21 mouse cellular contexts compared by ENCODE assay signal in the genomic region with DNA sequence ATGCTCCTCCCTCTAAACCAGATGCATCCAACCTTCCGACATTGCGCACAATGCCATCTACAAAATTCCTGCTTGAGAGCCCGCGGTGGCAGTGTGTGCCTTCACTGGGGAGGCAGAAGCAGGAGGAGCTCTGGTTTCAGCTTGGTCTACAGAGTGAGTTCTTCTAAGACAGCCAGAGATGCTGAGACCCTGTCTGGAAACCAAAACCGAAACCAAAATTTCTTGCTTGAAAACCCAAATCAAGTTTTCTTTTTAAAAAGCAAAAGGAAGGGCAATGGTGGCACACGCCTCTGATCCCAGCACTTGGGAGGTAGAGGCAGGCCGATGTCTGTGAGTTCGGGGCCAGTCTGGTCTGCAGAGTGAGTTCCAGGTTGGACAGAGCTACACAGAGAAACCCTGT. TPM values are rescaled to one million over a fixed set of nuclear protein-coding genes. Genes with fewer than 3 reads are reported as not detected.
DNase-seq lines count a peak whose midpoint lies in the region; ATAC-seq and TF ChIP-seq lines count a peak whose summit lies in the region.
"Had no signal": no experiment of that assay in that cellular context is flagged by ENCODE, and none has a peak within 500 bp of the region (broad histone marks: within the 10 kb centered on the region; RNA-seq: fewer than 3 reads in every experiment).

No protein-coding gene starts in this region.

- no peak for ATAC-seq in heart, embryonic 15.5 days (replicated peaks; ENCODE audit: insufficient number of reproducible peaks, insufficient read depth, low FRiP score, low read depth)
- no peak for ATAC-seq in heart, embryonic 11.5 days (replicated peaks; ENCODE audit: insufficient number of reproducible peaks, low FRiP score, low TSS enrichment)
- ATAC-seq in liver, postnatal 0 days = no peak
- ATAC-seq: forebrain, embryonic 16.5 days; midbrain, embryonic 16.5 days; Patski had no signal

- H3K9me3 ChIP-seq in heart, embryonic 15.5 days (replicated peaks) = no peaks in the 10 kb centered on the region
- no peaks in the 10 kb centered on the region for H3K9me3 ChIP-seq in heart, embryonic 11.5 days (replicated peaks; ENCODE audit: control insufficient read depth, low read length)
- H3K9me3 ChIP-seq in liver, postnatal 0 days (ENCODE audit: low read length) = no peaks in the 10 kb centered on the region
- H3K9me3 ChIP-seq: limb, embryonic 15.5 days; neural tube, embryonic 12.5 days had no signal

- H3K4me2 ChIP-seq in heart, embryonic 15.5 days = no peak overlapping the region
- no peak overlapping the region for H3K4me2 ChIP-seq in heart, embryonic 11.5 days
- peak overlapping the region; percentile 73 for H3K4me2 ChIP-seq in liver, postnatal 0 days (ENCODE audit: low read depth, low read length)
- H3K4me2 ChIP-seq: limb, embryonic 15.5 days; neural tube, embryonic 12.5 days had no signal

- TF ChIP-seq CTCF in liver, postnatal 0 days (IDR thresholded peaks at IDR 0.05; ENCODE audit: low read depth) = no peak

- no peak overlapping the region for H3K4me3 ChIP-seq in heart, embryonic 15.5 days
- no peak overlapping the region for H3K4me3 ChIP-seq in heart, embryonic 11.5 days (ENCODE audit: low read depth, low read length)
- H3K4me3 ChIP-seq in liver, postnatal 0 days (ENCODE audit: low read depth, low read length) = peak overlapping the region; percentile 52
- H3K4me3 ChIP-seq: gastrocnemius, adult 2 months; heart, adult 2 months; limb, embryonic 15.5 days; neural tube, embryonic 12.5 days had no signal

- DNase-seq in CD4-positive, CD25-positive, alpha-beta regulatory T cell, adult 2 months (ENCODE audit: low read depth, low spot score) = peak; percentile 52
- DNase-seq in T-cell, adult 2 months (ENCODE audit: low spot score) = peak; percentile 21
- no peak for DNase-seq in liver, postnatal 0 days
- DNase-seq in lung, postnatal 36 days = no peak
- DNase-seq in natural killer cell, adult 2 months (ENCODE audit: low spot score in 2 of 2) = no peak
- DNase-seq: adrenal gland, adult 2 months; gastrocnemius, adult 2 months; heart, adult 2 months; kidney, adult 11 months; kidney, postnatal 25 days; layer of hippocampus, adult 9-11 months; lung, postnatal 14 days; right cerebral cortex, postnatal 14 days; thymus, postnatal 4 days had no signal

- TF ChIP-seq EP300 in liver, postnatal 0 days (IDR thresholded peaks at IDR 0.05; ENCODE audit: low read depth) = no peak

- peaks cover 67% of the 10 kb centered on the region for H3K4me1 ChIP-seq in heart, embryonic 15.5 days (replicated peaks)
- H3K4me1 ChIP-seq in heart, embryonic 11.5 days (ENCODE audit: control insufficient read depth, insufficient read depth, low read length) = peaks cover 48% of the 10 kb centered on the region
- peaks cover 21% of the 10 kb centered on the region for H3K4me1 ChIP-seq in liver, postnatal 0 days (ENCODE audit: insufficient read depth)

- H3K9ac ChIP-seq in heart, embryonic 15.5 days = no peak overlapping the region
- H3K9ac ChIP-seq in heart, embryonic 11.5 days (ENCODE audit: low read depth, low read length) = no peak overlapping the region
- peak overlapping the region; percentile 62 for H3K9ac ChIP-seq in liver, postnatal 0 days (replicated peaks)
- H3K9ac ChIP-seq: limb, embryonic 15.5 days; neural tube, embryonic 12.5 days had no signal

- peak overlapping the region; percentile 94 for H3K27ac ChIP-seq in heart, embryonic 15.5 days
- no peak overlapping the region for H3K27ac ChIP-seq in heart, embryonic 11.5 days (ENCODE audit: low read depth, low read length)
- peak overlapping the region; percentile 29; the same call in 1 of the 2 replicates for H3K27ac ChIP-seq in liver, postnatal 0 days (ENCODE audit: low read depth)
- H3K27ac ChIP-seq: gastrocnemius, adult 2 months; heart, adult 2 months; limb, embryonic 15.5 days; neural tube, embryonic 12.5 days had no signal

- no peaks in the 10 kb centered on the region for H3K27me3 ChIP-seq in heart, embryonic 15.5 days
- H3K27me3 ChIP-seq in heart, embryonic 11.5 days (ENCODE audit: control insufficient read depth, insufficient read depth, low read length) = no peaks in the 10 kb centered on the region
- H3K27me3 ChIP-seq in liver, postnatal 0 days (ENCODE audit: insufficient read depth, low read length) = no peaks in the 10 kb centered on the region
- H3K27me3 ChIP-seq: limb, embryonic 15.5 days; neural tube, embryonic 12.5 days; Patski had no signal

- no peaks in the 10 kb centered on the region for H3K36me3 ChIP-seq in heart, embryonic 15.5 days
- peaks cover 3% of the 10 kb centered on the region; the same call in 1 of the 2 replicates for H3K36me3 ChIP-seq in heart, embryonic 11.5 days (ENCODE audit: control insufficient read depth, insufficient read depth, low read length)
- peaks cover 3% of the 10 kb centered on the region; the same call in 1 of the 2 replicates for H3K36me3 ChIP-seq in liver, postnatal 0 days (replicated peaks; ENCODE audit: insufficient read depth, low read length)
- H3K36me3 ChIP-seq: limb, embryonic 15.5 days; neural tube, embryonic 12.5 days had no signal

- WGBS in heart, embryonic 15.5 days = 93% methylated on average over 8 of the region's 8 CpGs
- WGBS in heart, embryonic 11.5 days (ENCODE audit: insufficient replicate concordance) = 93% methylated on average over 8 of the region's 8 CpGs
- 65% methylated on average over 8 of the region's 8 CpGs for WGBS in liver, postnatal 0 days (ENCODE audit: insufficient replicate concordance)

RNA-seq across cellular contexts. Expression of gene Hk1, which starts 53.7 kb away (rescaled TPM):
- 186 and 190 TPM in 2 replicates for polyA plus RNA-seq in heart, embryonic 15.5 days (2015; fragmentation: Nextera tagmentation; extraction: Ambion mirVana)
- 97.0 and 157 TPM in 2 replicates for polyA plus RNA-seq in heart, embryonic 11.5 days (2014; fragmentation: Nextera tagmentation; extraction: Ambion mirVana)
- polyA plus RNA-seq in liver, postnatal 0 days (2015; fragmentation: Nextera tagmentation; extraction: Ambion mirVana) = 22.1 and 30.7 TPM in 2 replicates

Comparison
In these comparisons a context has a peak if more than half of its experiments do, and no peak if none do; other contexts are left out.
1. DNase-seq: peak in CD4-positive, CD25-positive, alpha-beta regulatory T cell, adult 2 months (single experiment) and T-cell, adult 2 months (single experiment); none in liver, postnatal 0 days (single experiment), lung, postnatal 36 days (single experiment) and natural killer cell, adult 2 months (0 of 2).